Mouse (Mus musculus): ENCODE results near the gene Myo16.

- TF ChIP-seq FLI1 (IDR thresholded peaks at IDR 0.05; ENCODE audit: low read length) (no peak), GATA1 (IDR thresholded peaks at IDR 0.05; ENCODE audit: borderline replicate concordance, low read length) (no peak)
Measured at GRCm38 (mm10) chr8:10683088-10683487, 529.4 kb downstream of the Myo16 start.

All from megakaryocyte, embryonic 14.5 days (primary cell).